Mouse (Mus musculus): ENCODE data around the gene Lrrc8c. TPM values are rescaled to one million over a fixed set of nuclear protein-coding genes. Genes with fewer than 3 reads are reported as not detected.
"Not testable (repeated sequence)": the region's sequence is repeated elsewhere in the genome, so short reads cannot be mapped to it uniquely, and the experiment has no call there.

Lrrc8c gene
- total RNA-seq, 4 experiments from 2014 or later = 15.3 to 24.9 (median 23.1) TPM

- DNase-seq (ENCODE audit: low spot score) = no peak
These were observed 116.4 kb downstream of the Lrrc8c start for GRCm38 (mm10) chr5:105635576-105635975.

DNA sequence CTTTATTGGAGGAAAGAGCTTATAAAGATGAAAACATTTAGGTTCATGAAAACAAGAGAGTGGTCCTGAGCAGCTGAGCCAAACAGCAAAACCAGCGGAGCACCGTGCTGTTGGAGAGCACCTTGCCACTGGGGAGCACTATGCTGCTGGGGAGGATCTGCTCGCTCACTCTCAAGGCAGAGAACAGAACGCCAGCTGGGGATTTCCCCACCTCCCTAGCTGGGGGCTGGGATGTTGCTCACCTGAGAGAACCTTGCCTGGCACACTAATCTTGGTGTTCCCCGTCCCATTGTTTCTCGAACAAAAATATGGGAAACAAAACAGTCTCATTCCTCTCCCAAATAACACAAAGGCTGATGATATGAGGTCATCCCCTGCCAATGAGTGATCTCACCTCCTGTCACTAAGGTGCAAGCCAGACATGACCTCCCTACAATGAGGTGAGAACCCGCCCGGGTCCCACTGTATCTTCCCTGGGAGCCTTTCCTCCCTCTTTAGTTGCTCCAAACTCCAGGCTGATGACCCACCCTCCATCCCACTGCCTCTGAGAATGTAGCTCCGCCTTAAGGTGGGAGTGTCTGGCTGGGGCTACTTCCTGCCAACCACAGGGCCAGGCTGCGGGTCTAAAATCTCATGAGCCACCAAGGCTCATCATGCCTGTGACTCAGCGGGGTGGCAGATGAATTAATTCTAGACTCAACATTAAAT is 117.5 kb downstream of the Lrrc8c start:
- peak; percentile 55 for DNase-seq (ENCODE audit: low spot score)

DNA sequence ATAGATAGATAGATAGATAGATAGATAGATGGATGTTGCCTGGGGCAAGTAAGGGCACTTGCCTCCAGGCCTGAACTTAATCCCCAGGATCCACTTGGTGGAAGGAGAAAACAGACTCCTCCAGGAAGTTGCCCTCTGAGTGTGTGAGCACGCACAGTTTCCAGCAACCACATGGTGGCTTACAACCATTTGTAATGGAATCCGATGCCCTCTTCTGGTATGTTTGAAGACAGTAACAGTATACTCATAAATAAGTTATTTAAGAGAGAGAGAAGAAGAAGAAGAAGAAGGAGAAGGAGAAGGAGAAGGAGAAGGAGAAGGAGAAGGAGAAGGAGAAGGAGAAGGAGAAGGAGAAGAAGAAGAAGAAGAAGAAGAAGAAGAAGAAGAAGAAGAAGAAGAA is 119.1 kb downstream of the Lrrc8c start:
- DNase-seq (ENCODE audit: low spot score) = not testable (repeated sequence)

- DNase-seq (ENCODE audit: low spot score) = no peak
These were observed 119.7 kb downstream of the Lrrc8c start for GRCm38 (mm10) chr5:105638916-105639315.

- DNase-seq (ENCODE audit: low spot score) = no peak
These were observed 120.2 kb downstream of the Lrrc8c start for GRCm38 (mm10) chr5:105639363-105639762.

- no peak for DNase-seq (ENCODE audit: low spot score)
These were observed 123.3 kb downstream of the Lrrc8c start for GRCm38 (mm10) chr5:105642517-105642916.

DNA sequence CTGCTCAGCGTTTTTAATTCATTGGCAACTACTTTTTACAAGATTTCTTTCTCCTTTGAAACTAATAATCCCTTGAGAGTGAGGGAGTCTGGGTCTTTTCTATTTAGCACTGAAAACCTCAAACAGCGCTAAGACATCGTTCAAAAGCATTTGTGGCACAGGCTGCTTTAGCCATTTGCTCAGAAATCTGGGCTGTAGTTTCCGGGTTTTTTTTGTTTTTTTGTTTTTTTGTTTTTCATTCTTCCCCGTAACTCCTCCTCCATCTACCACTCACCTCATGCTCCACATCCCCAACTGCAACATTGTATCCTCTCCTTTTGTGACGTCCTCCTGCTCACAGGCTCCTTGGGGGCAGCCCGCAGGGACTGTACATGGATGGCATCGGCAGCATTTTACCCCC is 124.1 kb downstream of the Lrrc8c start:
- no peak for DNase-seq (ENCODE audit: low spot score)

DNA sequence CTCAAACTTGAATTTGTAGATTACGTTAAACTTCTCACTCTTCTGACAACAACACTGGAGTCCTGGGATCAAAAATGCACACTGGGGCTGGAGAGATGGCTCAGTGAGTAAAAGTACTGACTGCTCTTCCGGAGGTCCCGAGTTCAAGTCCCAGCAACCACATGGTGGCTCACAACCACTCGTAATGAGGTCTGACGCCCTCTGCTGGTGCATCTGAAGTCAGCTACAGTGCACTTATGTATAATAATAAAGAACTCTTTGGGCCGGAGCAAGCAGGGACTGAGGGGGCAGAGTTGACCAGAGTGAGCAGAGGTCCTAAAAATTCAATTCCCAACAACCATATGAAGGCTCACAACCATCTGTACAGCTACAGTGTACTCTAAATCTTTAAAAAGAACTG is 125.0 kb downstream of the Lrrc8c start:
- no peak for DNase-seq (ENCODE audit: low spot score)

DNA sequence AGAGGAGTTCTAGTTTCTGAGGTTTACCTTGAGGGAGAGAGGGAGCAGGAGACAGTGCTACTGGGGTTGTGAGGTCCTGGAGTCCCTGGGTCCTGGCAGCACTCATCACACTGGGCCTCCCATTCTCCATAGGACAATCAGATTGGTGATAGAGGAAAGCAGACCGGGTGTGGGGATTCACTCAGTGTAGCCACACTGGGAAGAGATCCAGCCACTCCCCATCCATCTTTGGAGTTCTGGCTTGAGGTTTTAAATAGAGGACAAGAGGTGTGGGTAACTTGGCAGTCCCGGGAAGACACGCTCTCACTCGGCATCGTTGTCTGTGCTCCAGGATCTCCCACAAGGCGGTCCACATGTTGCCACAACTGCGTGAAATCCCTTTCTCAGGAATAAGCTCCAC is 127.9 kb downstream of the Lrrc8c start:
- no peak for DNase-seq (ENCODE audit: low spot score)

- DNase-seq (ENCODE audit: low spot score) = no peak
These were observed 129.6 kb downstream of the Lrrc8c start for GRCm38 (mm10) chr5:105648648-105649287.

DNA sequence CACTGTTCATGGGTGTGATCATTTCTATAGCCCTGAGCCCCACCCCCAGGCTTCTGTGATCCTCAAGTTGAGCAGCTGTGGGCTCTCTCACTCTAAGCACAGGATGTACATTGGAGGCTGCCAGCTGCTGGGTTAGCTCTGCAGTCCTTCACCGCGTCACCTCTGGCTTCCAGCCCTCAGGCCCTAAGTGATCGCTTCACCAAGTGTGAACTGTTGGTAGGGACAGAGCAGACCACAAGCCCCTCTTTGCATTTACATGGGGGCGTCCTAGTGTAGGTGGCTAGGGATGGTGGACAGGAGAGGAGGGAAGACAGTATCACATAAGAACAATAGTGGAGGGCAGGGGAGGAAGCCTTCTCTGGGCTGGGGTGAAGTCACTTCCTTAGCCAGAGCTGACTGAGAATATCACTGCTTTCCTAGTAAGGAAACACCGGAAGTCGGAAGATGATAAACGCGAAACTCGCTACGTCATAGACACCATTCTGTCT is 130.4 kb downstream of the Lrrc8c start:
- DNase-seq (ENCODE audit: low spot score) = peak; percentile 59

- DNase-seq (ENCODE audit: low spot score) = no peak
These were observed 131.7 kb downstream of the Lrrc8c start for GRCm38 (mm10) chr5:105650728-105651479.

- no peak for DNase-seq (ENCODE audit: low spot score)
These were observed 132.4 kb downstream of the Lrrc8c start for GRCm38 (mm10) chr5:105651561-105651991.

GRCm38 (mm10) chr5:105654237-105655063 is 135.3 kb downstream of the Lrrc8c start:
- peak; percentile 86 for DNase-seq (ENCODE audit: low spot score)

- no peak for DNase-seq (ENCODE audit: low spot score)
These were observed 136.0 kb downstream of the Lrrc8c start for GRCm38 (mm10) chr5:105655100-105655734.

- DNase-seq (ENCODE audit: low spot score) = no peak
These were observed 142.7 kb downstream of the Lrrc8c start for GRCm38 (mm10) chr5:105661894-105662293.

Other genes with a start within 250 kb of the Lrrc8c start
- gene Gm43302, start 225.7 kb upstream of the Lrrc8c start, total RNA-seq (2022) = 1 to 10 TPM in 1 of 4 experiments, under 1 TPM in 2, not detected in 1; 0.31 to 3.6 (median 0.71) TPM
- 10 to 100 TPM in 3 of 4 experiments, 1 to 10 TPM in 1; 8.9 to 41.6 (median 17.9) TPM for gene Gbp6, start 225.7 kb upstream of the Lrrc8c start, total RNA-seq (2022)
- 1 to 10 TPM; 3.9 to 5.6 (median 4.2) TPM for gene Lrrc8b, start 103.6 kb upstream of the Lrrc8c start, total RNA-seq (2022)
- 10 to 100 TPM in 1 of 4 experiments, 1 to 10 TPM in 3; 7.2 to 11.1 (median 9.0) TPM for gene Lrrc8d, start 180.6 kb downstream of the Lrrc8c start, total RNA-seq (2022)